Mouse (Mus musculus) heart, embryonic 10.5 days (tissue): Measurements from ENCODE around the gene Speer4d. TPM values are rescaled to one million over a fixed set of nuclear protein-coding genes. Genes with fewer than 3 reads are reported as not detected.
"Not testable (repeated sequence)": the region's sequence is repeated elsewhere in the genome, so short reads cannot be mapped to it uniquely, and the experiment has no call there.

Source experiments
- DNase-seq: peaks from one replicate; pipeline ENCODE4 v3.0.0-alpha.2; 2017; ENCODE audit warnings: low spot score
- H3K27ac ChIP-seq: fragments of 300-500 bp; sonication (generic); 2 replicates; pipeline ENCODE4 v1.5.1; 2016; ENCODE audit warnings: mild to moderate bottlenecking
- H3K27me3 ChIP-seq: fragments of 300-500 bp; sonication (generic); 2 replicates; pipeline ENCODE4 v1.6.1; 2016; ENCODE audit warnings: mild to moderate bottlenecking; ENCODE audit not compliant: poor library complexity, insufficient read depth, severe bottlenecking
- H3K36me3 ChIP-seq: fragments of 300-500 bp; sonication (generic); 2 replicates; pipeline ENCODE4 v1.6.1; 2016; ENCODE audit warnings: mild to moderate bottlenecking, moderate library complexity
- H3K4me1 ChIP-seq: fragments of 300-500 bp; sonication (generic); 2 replicates; pipeline ENCODE4 v1.6.1; 2016; ENCODE audit warnings: mild to moderate bottlenecking
- H3K4me3 ChIP-seq: fragments of 300-500 bp; sonication (generic); 2 replicates; pipeline ENCODE4 v1.5.1; 2016; ENCODE audit warnings: mild to moderate bottlenecking, moderate library complexity
- H3K9me3 ChIP-seq: fragments of 300-500 bp; sonication (generic); 2 replicates; pipeline ENCODE4 v1.6.1; 2016; ENCODE audit warnings: mild to moderate bottlenecking, moderate library complexity
- WGBS: fragments of 180-500 bp; shearing (Covaris S2); methylation state at CpG from one replicate; pipeline ENCODE4 v1.1.7; 2016; 5-methylcytosine and 5-hydroxymethylcytosine counted together
- polyA plus RNA-seq: library from polyadenylated mRNA; unstranded; fragments of >200 nt; fragmentation: Nextera tagmentation; extraction: Ambion mirVana; gene quantifications from 2 replicates; pipeline ENCODE4 v1.2.1, GENCODE M21; 2016

Speer4d gene
- polyA plus RNA-seq, 1 experiment from 2014 or later: not detected

DNA sequence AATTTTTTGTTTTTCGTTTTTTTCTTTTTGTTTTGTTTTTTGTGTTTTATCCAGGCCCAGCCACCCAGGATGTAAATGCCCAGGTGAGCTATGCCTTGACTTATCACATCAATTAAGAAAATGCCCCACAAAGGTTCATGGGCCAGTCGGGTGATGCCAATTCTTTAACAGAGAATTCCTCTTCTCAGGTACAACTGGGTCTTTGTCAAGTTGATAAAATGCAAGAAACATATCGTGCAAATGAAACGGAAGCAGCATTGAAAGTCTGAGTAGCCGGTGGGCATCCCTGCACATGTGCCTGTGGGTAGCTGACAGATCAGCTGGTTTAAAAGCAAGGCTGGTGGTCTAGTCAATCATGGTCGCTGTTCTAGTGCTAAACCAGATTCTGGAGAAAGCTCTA is 12.2 kb upstream of the Speer4d start:
- H3K4me1 ChIP-seq, H3K27ac ChIP-seq: not testable (repeated sequence)
- 61% methylated on average over 6 of the region's 6 CpGs for WGBS

DNA sequence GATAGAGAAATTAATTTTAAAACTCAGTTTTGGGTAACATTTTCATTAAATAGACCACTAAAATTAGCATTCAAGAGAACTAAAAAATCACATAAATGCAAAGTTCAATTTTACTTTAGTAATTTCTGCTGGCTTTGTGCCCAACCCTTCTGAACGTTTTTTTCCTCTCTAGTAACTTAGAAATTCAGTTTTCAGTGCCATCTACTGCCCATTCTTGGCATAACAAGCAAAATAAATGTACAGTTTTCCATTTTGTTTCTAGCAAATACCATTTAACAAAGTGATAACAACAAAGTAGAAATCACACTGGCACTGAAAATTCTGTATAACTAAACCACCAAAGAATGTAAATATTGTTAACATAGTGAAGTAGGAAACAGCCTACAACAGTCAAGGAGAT is 8.2 kb upstream of the Speer4d start:
- not testable (repeated sequence) for H3K27ac ChIP-seq, H3K9me3 ChIP-seq, H3K36me3 ChIP-seq, H3K27me3 ChIP-seq, H3K4me3 ChIP-seq, DNase-seq, H3K4me1 ChIP-seq
- WGBS: 10% methylated on average over 1 of the region's 1 CpGs

More for the DNA sequence above, 12.2 kb upstream of the Speer4d start:
- H3K9me3 ChIP-seq: peaks cover 11% of the 10 kb centered on the region
- H3K4me3 ChIP-seq, H3K36me3 ChIP-seq, DNase-seq, H3K27me3 ChIP-seq: not testable (repeated sequence)

DNA sequence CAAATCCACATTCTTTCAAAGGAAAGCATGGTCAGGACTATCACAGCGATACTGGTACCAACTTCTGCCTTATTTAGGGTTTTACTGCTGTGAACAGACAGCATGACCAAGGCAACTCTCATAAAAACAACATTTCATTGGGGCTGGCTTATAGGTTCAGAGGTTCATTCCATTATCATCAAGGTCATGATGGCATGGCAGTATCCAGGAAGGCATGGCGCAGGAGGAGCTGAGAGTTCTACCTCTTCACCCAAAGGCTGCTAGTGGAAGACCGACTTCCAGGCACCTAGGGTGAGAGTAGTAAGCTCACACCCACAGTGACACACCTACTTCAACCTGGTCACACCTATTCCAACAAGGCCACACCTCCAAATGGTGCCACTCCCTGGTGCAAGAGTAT is 2.7 kb upstream of the Speer4d start:
- WGBS: 71% methylated on average over 3 of the region's 3 CpGs
- not testable (repeated sequence) for H3K4me1 ChIP-seq, H3K36me3 ChIP-seq, H3K27me3 ChIP-seq, H3K9me3 ChIP-seq, H3K27ac ChIP-seq, DNase-seq, H3K4me3 ChIP-seq

DNA sequence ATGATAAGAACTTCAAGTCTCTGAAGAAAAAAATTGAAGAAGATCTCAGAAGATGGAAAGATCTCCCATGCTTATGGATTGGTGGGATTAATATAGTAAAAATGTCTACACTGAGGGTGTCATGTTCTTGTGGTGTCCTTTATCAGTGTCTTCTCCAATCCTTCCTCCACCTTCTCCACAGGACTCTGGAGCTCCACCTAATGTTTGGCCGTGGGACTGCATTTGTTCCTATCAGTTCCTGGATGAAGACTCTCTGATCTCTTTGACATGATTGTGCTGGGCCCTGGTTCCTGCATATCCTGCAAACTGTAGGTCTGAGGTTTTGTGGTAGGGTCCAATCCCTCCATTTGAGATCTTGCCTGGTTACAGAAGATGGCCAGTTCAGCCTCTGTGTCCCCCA is 9.3 kb downstream of the Speer4d start:
- DNase-seq, H3K27me3 ChIP-seq, H3K9me3 ChIP-seq, H3K27ac ChIP-seq, H3K36me3 ChIP-seq, H3K4me1 ChIP-seq, H3K4me3 ChIP-seq: not testable (repeated sequence)
- WGBS: 21% methylated on average over 1 of the region's 1 CpGs

DNA sequence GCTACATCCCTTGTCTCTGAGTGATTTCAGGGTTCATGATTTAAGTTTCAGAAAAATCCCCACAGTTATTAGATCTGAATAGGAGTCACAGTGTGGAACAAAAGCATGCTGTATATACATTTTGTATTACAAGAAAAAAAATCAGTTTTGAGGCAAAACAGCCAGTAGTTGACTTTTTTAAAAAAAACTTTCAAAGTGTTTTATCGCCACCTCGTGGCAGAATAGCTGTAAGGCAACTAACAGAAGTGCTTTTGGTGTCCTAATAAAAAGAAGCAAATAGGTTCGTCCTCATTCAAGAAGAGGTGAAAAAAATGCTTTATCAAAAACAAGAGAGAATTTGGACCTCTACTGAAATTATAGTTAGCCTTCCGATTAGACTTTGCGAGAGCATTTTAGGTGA is 11.2 kb downstream of the Speer4d start:
- WGBS: 28% methylated on average over 5 of the region's 5 CpGs
- not testable (repeated sequence) for H3K4me3 ChIP-seq, H3K9me3 ChIP-seq, H3K27me3 ChIP-seq, H3K27ac ChIP-seq, H3K4me1 ChIP-seq, H3K36me3 ChIP-seq, DNase-seq

DNA sequence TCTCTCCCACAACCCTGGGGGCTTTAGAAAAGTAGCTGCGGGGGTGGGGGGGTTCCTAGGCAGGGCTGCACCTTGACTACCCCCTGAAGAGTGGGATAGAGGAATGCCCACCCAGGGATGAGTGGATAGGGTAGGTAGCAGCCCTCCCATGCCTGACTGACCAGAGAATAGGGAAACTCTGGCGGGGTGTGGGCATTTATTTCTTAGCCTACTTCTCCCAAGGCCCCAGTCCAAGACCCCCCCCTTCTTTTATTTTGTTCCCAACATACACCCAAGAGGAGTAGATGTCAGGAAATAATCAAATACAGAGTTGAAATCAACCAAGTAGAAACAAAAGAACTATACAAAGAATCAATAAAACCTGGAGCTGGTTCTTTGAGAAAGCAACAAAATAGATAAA is 18.8 kb downstream of the Speer4d start:
- not testable (repeated sequence) for H3K4me3 ChIP-seq, H3K27ac ChIP-seq, H3K4me1 ChIP-seq, H3K36me3 ChIP-seq, H3K27me3 ChIP-seq, H3K9me3 ChIP-seq
- DNase-seq: peak; percentile 77
- WGBS: 58% methylated on average over 2 of the region's 2 CpGs

DNA sequence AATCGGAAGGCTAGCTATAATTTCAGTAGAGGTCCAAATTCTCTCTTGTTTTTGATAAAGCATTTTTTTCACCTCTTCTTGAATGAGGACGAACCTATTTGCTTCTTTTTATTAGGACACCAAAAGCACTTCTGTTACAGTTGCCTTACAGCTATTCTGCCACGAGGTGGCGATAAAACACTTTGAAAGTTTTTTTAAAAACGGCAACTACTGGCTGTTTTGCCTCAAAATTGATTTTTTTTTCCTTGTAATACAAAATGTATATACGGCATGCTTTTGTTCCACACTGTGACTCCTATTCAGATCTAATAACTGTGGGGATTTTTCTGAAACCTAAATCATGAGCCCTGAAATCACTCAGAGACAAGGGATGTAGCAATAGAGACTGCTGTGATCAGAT is 26.8 kb downstream of the Speer4d start:
- not testable (repeated sequence) for H3K4me1 ChIP-seq, H3K36me3 ChIP-seq, H3K27me3 ChIP-seq, DNase-seq, H3K9me3 ChIP-seq, H3K4me3 ChIP-seq, H3K27ac ChIP-seq
- WGBS: 27% methylated on average over 6 of the region's 6 CpGs

DNA sequence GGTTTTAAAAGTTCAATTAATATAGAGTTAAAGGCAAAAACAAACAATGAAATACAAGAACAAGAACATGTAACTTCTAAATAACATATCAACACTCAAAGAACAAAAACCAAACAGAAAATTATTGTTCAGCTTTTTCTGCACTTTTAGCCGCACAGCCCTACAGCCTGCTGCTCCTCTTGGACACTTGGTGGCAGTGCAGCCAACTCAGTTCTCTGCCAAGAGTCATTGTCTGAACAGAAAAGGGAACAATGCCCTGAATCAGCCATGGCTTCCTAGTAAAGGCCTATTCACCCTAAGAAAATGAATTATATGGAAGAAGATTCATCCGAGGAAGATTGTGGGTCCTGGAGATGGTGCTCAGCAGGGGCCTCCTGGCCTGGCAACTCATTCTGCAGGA is 33.5 kb downstream of the Speer4d start:
- H3K4me3 ChIP-seq, H3K27me3 ChIP-seq, H3K36me3 ChIP-seq, DNase-seq, H3K27ac ChIP-seq, H3K4me1 ChIP-seq, H3K9me3 ChIP-seq: not testable (repeated sequence)
- WGBS: 72% methylated on average over 2 of the region's 2 CpGs

DNA sequence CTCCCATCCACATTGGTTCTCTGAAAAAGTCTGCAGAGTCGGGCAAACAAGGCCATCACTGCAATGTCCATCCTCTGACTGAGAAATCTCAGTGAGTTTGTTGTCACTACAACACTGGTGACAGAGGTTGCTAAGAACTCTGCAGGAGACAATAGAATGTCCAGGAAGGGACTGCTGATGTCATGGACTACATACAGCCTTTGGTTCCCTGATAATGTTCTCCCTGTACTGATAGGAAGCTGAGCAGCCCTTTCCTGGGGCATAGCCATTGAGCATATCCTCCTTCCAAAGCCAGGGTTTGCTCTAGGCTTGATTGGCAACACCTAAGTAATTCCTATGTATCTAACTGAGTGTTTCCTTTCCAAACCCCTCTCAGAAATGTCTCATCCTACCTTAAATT is 38.1 kb downstream of the Speer4d start, which contains the start of gene 4930572O03Rik:
Gene 4930572O03Rik, minus strand, starts transcription at position 101 of the 400 bp plus-strand sequence.
- WGBS: 58% methylated on average over 1 of the region's 1 CpGs
- not testable (repeated sequence) for H3K4me3 ChIP-seq, H3K9me3 ChIP-seq, H3K4me1 ChIP-seq, H3K27me3 ChIP-seq, H3K36me3 ChIP-seq, H3K27ac ChIP-seq
- peak; percentile 55 for DNase-seq

DNA sequence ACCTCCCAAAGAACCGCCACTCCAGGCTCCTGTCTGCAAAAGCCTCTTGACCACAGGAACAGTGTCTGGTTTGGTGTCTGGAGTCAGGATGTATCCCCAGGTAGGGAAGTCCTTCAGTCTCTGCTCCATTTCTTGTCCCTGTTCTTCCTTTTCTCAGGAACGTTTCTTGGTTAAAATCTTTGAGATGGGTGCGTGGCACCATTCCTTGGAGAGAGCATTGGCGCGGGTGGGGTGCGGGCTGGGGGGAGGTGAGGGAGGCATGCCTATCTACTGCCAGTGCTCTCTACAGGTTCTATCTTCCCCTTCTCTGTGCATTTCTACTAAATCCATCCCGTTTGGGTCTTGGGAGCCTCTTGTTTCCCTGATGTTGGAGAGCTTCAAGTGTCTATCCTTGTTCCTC is 45.0 kb downstream of the Speer4d start:
- not testable (repeated sequence) for H3K27me3 ChIP-seq, H3K9me3 ChIP-seq
- DNase-seq: peak; percentile 78

DNA sequence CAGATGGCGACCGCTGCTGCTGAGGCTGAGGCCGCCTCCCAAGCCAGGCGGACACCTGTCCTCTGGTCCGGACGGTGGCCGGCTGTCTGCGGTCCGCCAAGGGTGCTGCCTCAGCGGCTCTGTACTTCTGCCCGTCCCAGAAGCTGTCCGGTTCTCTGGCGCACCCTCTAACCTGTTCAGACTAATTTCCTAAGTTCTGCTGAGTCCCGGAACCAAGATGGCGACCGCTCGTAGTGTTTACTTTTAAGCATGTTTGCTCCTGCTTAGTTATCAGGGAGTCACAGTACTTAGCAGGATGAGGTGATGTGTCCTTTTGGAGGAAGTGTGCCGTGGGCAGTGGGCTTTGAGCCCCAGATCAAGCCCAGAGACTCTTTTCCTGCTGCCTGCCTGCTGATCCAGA is 51.9 kb downstream of the Speer4d start:
- WGBS: 83% methylated on average over 9 of the region's 18 CpGs
- not testable (repeated sequence) for H3K27me3 ChIP-seq, H3K36me3 ChIP-seq, H3K9me3 ChIP-seq, H3K4me3 ChIP-seq, H3K27ac ChIP-seq, H3K4me1 ChIP-seq
- DNase-seq: peak; percentile 73

More for the DNA sequence above, 45.0 kb downstream of the Speer4d start:
- H3K4me1 ChIP-seq, H3K27ac ChIP-seq, H3K36me3 ChIP-seq, H3K4me3 ChIP-seq: not testable (repeated sequence)
- 67% methylated on average over 7 of the region's 7 CpGs for WGBS

Other genes starting within 250 kb of the Speer4d start
- 0.21 and 0.25 TPM in 2 replicates for gene Gm21149, start 142.5 kb upstream of the Speer4d start, polyA plus RNA-seq
- 0.30 TPM in 1 of 2 replicates, not detected in the other for gene Gm21190, start 89.8 kb upstream of the Speer4d start, polyA plus RNA-seq
- 0.16 and 0.48 TPM in 2 replicates for gene Gm21083, start 41.7 kb upstream of the Speer4d start, polyA plus RNA-seq
- not detected in 2 replicates for gene 4930572O03Rik, start 38.0 kb downstream of the Speer4d start, polyA plus RNA-seq
- not detected in 2 replicates for gene Speer4c, start 95.2 kb downstream of the Speer4d start, polyA plus RNA-seq